Mouse (Mus musculus) heart, postnatal 10 days (tissue): Measurements from ENCODE around the gene Prkaa2. TPM values are rescaled to one million over a fixed set of nuclear protein-coding genes. Genes with fewer than 3 reads are reported as not detected.

Experiments
- DNase-seq, 2 experiments: peaks; one replicate each; pipeline ENCODE4 v3.0.0; 2021
- intact Hi-C: fragments of 180-260 bp; cut with DNase I; formaldehyde crosslinking; loops from one replicate; pipeline ENCODE4 v1.15.1; 2025
- total RNA-seq, 2 experiments: library from RNA; stranded (reverse); gene quantifications; 2 replicates each; pipeline ENCODE4 v1.2.3; 2021

The Prkaa2 gene
- total RNA-seq, 2 experiments from 2014 or later = 71.3 to 81.0 TPM

- DNase-seq = no peak
- intact Hi-C loops = no loop called here
Observed at GRCm38 (mm10) chr4:105110684-105111035, 970 bp upstream of the Prkaa2 start.

- DNase-seq = no peak
- intact Hi-C loops = no loop called here
Observed at GRCm38 (mm10) chr4:105109990-105110683, 447 bp upstream of the Prkaa2 start.

GRCm38 (mm10) chr4:105108641-105109198, 970 bp downstream of the Prkaa2 start:
- intact Hi-C loops = no loop called here
- DNase-seq = peak in 1 of 2 experiments; percentile 62

DNA sequence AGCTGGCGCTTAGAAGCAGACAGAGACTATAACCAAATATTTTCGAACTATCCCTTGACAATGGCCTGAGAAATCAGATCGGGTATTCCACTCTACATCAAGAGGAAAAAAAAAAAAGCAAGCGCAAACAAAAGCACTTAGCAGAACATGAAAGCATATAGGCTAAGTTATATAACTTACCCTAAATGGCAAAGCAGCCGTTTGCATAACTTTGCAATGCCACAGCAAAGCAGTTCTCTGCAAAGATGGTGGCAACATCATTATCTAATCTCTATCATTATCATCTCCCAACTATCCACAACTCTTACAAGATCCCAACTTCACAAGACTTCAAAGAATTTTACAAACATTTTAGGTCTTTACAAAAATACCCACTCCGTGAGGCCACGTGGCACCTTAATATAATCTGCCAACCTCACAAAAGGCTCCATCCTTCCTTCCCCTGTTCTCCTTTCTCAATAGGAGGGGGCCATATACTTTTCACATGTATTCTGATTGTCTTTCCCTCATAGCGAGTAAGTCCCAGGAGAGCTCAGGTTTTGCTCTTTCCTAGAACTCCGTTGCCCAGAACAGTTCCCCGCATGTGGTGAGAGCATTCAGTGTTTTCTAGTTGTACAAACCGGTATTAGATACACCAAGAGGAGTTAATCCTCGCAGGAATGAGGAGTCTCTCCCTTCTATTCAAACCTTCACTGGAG, 1.6 kb downstream of the Prkaa2 start:
- intact Hi-C loops = no loop called here
- no peak for DNase-seq

DNA sequence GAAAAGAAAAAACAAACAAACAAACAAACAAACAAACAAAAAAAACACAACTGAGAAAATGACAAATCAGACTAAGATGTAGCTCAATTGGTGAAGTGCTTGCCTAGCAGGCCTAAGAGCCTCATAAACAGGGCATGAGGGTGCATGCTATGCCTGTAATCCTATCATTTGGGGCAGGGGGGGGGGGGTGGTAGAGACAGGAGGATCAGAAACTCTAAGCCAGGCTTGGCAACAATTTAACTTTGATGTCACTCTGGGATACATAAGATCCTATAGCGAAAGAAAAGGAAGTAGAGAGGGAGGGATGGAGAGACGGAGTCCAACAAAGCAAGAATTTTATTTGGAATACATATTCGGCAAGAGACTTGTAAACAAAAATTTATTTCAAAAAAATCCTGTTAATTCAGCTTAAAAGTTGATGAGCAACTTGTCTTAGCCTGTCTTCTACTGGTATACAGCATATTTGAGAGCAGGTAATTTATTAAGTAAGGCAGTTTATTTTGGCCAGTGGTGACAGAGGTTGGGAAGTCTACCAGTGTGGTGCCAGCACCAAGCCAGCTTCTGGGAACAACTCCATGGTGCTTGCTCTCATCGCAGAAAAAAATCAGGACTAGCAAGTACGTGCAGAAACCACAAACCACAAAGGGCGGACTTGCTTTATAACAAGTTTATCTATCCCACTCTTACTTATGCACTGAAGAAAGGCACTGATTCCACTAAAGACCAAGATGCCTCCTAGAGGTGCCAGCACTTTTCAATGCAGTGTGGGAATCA, 5.4 kb downstream of the Prkaa2 start:
- no peak for DNase-seq
- intact Hi-C loops = no loop called here

DNA sequence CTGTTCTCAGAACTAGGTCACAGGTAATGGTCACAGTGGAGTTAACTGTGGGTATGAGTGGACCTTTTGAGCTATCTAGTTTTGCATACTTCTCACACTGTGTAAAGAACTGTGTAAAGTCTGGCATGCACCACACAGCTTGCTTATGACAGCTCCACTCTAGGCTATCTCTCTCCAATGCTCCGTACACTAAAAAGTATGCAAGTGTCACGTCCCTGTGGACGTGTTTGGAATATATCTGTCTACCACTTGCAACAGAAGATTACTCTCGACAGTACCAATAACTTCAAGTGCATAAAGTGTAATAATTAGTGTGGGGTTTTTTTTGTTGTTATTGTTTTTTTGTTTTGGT, 8.4 kb downstream of the Prkaa2 start:
- no peak for DNase-seq
- intact Hi-C loops = no loop called here

DNA sequence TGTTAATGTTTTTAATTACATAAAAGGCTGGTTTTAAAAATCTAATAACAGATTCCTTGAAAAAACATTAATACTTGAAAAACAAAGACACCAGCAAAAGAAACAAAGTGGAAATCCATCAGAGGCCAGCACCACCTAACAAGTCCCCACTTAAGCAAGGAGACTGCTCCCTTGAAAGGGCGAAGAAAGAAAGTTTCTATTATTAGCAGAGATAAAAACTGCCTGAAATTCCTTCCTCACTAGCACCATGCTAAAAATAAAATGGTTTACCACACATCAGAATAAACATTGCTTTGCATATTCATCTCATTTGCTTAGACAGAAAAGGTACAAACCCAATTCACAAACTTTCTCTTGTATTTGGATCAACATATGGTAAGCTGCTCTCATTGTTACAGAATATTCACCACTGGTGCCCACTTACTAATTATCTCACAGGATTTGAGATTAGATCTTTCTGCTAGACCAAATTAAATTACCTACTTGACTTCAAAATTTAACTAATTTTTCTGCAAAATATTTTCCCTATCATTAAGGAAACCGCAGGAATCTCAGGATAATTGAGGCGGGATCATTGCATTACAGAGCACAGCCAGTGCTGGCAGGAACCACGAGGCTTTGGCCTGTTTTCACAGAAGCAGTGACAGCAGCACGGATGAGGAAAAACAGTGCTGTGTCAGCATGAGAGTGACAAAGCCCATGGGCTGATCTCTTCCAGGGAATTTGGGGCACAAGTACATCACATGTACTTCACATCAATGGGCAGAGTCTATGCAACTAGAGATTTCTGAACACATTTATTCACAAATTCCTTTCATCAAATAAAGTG, 9.0 kb downstream of the Prkaa2 start:
- DNase-seq = peak; percentile 78 to 81
- intact Hi-C loops = no loop called here

DNA sequence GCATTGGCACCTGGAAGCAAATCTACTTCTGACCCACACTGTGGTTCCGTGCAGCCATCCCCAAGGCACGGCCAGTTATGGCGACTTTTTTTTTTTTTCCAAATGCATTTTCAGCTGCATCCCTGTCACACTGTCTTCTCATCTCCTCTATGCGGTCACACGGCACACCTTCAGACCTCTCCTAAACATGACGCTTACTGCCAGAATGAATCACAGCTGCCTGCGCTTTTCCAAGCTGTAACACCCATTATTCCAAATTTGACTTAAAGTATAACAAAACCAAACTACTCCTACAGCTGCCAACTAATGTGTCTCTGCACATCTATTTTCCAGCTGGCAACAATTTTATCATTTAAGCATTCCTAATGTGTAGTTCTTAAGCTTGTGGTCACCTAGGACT, 11.0 kb downstream of the Prkaa2 start:
- no peak for DNase-seq
- intact Hi-C loops = no loop called here

- no peak for DNase-seq
- intact Hi-C loops = no loop called here
Observed at GRCm38 (mm10) chr4:105098158-105098557, 11.5 kb downstream of the Prkaa2 start.

DNA sequence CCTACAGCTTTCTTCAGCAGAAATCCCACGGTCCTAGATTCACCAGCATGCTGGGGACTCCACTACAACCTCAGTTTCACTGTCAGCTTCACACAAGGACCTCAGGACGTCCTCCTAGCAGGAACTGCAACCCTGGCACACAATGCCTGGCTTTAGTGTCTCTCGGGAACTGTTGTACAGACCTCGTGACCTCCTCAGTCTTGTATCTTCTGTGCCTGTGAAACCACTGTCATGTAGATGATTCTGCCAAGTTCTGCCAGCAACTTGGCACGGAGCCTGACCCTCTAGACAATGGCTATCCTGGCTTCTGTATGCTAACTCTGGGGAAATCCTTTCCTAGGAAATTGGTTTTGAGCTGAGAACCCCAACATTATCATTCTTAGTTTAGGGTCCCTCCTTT, 14.4 kb downstream of the Prkaa2 start:
- intact Hi-C loops = no loop called here
- DNase-seq = peak; percentile 72 to 79

- intact Hi-C loops = no loop called here
Observed at GRCm38 (mm10) chr4:105093951-105094350, 15.7 kb downstream of the Prkaa2 start.

DNA sequence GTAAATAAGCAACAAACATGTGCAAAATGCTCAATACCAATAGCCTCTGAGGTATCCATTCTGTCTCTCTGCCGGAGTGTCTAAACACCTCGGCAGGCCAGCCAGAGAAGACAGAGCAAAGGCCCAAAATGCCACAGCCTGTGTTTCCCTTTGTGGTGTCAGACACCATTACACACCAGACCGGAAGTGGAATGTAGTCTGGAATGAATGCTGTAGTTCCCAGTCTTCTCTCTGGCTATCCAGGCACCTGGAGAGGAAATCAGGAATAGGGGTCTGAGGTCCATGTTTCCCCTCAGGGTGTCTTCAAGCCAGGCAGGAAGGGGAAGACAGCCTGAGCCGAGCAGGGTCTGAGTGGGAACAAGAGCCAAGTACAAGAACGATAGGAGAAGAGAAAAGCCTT, 19.3 kb downstream of the Prkaa2 start:
- intact Hi-C loops = no loop called here
- no peak for DNase-seq

More at GRCm38 (mm10) chr4:105093951-105094350, 15.7 kb downstream of the Prkaa2 start:
- DNase-seq = no peak

GRCm38 (mm10) chr4:105089386-105089785, 20.3 kb downstream of the Prkaa2 start:
- intact Hi-C loops = no loop called here
- DNase-seq = peak in 1 of 2 experiments; percentile 55

GRCm38 (mm10) chr4:105088671-105089070, 21.0 kb downstream of the Prkaa2 start:
- DNase-seq = no peak
- intact Hi-C loops = no loop called here

DNA sequence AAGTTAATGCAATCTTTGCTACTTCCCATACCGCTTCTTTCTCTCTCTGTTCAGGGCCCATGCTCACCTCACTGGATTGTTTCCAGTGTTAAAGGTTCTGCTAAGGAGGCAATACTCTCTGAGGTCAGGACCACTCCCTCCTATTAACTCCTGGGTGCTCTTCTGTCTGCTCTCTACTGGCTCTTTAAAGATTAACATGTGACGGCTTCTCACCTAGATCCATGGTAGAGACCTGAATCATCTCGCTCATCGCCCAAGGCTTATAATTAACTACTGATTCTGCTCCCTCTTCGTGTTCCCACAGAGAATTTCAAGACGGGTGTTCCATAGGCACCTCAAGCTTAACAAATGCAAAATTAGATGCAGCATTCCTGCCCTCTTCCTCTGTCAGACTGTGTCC, 33.5 kb downstream of the Prkaa2 start:
- intact Hi-C loops = no loop called here
- no peak for DNase-seq

- no peak for DNase-seq
- intact Hi-C loops = no loop called here
Observed at GRCm38 (mm10) chr4:105071761-105072427, 37.8 kb downstream of the Prkaa2 start.

- intact Hi-C loops = no loop called here
- peak; percentile 78 to 79 for DNase-seq
Observed at GRCm38 (mm10) chr4:105070982-105071381, 38.7 kb downstream of the Prkaa2 start.

DNA sequence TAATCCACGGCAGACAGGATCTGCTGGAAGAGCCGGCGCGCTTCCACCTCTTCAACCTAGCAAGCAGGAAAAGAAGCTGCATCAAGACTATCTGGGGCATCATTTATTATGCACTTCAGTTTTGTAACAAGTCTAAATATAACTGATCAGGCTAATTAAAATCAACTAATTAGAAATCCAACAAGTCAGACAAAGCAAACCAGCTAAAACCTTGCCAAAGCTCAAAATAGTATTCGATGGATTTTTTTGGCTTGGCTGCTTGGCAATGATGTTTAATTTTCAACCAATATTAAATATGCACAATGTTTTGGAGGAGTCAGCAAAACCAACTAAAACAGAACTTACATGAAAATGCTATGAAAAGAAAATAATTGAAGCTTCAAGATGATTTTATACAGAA, 58.4 kb downstream of the Prkaa2 start:
- no peak for DNase-seq
- intact Hi-C loops = no loop called here

DNA sequence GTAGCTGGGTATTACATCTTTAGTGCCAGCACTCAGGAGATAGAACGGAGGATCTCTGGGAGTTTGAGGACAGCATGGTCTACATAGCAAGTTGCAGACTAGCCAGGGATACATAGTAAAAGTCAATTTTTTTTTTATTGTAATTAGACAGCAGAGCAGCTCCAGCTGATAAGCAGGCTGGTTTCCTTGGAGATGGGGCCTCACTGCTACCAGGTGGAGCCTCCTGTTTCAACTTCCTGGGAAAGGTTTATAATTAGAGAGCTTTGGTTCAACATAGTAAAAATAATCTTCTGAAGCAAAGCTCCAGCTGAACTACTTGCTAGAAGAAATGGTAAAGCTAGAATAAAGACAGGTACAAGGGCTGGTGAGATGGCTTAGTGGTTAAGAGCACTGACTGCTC, 59.6 kb downstream of the Prkaa2 start:
- intact Hi-C loops = no loop called here
- DNase-seq = no peak

GRCm38 (mm10) chr4:105034259-105034658, 75.4 kb downstream of the Prkaa2 start:
- intact Hi-C loops = loop anchor here (2.0 to 5.0 kb wide), 2 partner anchors 89 to 1193 kb away; no protein-coding TSS in a partner anchor
- DNase-seq = no peak
